Mouse (Mus musculus): ENCODE measurements around the gene Rbm17. TPM values are rescaled to one million over a fixed set of nuclear protein-coding genes. Genes with fewer than 3 reads are reported as not detected.

Gene Rbm17
- polyA plus RNA-seq, 1 experiment: 48.7 TPM

GRCm38 (mm10) chr2:11548508-11548907 is 55.4 kb downstream of the Rbm17 start:
- Histone ChIP-seq H3K4me3 (ENCODE audit: insufficient read depth, low read depth, low read length) (no peak overlapping the region), H3K27ac (ENCODE audit: insufficient read depth, low read depth, low read length) (no peak overlapping the region), H3K4me1 (ENCODE audit: control insufficient read depth, insufficient read depth, low read length) (peaks cover 10% of the 10 kb centered on the region; the same call in 1 of the 2 replicates), H3K36me3 (ENCODE audit: control insufficient read depth, insufficient read depth, low read length) (no peaks in the 10 kb centered on the region), H3K27me3 (replicated peaks; ENCODE audit: control insufficient read depth, insufficient read depth, low read length) (no peaks in the 10 kb centered on the region)
- 86% methylated on average over 10 of the region's 10 CpGs for WGBS
- DNase-seq: no peak
- TF ChIP-seq CTCF (conservative IDR thresholded peaks at IDR 0.05; ENCODE audit: insufficient read depth, insufficient read length, low read depth, low read length): no peak
- no peak for TF ChIP-seq POLR2A (IDR thresholded peaks at IDR 0.05; ENCODE audit: low read depth, low read length)

DNA sequence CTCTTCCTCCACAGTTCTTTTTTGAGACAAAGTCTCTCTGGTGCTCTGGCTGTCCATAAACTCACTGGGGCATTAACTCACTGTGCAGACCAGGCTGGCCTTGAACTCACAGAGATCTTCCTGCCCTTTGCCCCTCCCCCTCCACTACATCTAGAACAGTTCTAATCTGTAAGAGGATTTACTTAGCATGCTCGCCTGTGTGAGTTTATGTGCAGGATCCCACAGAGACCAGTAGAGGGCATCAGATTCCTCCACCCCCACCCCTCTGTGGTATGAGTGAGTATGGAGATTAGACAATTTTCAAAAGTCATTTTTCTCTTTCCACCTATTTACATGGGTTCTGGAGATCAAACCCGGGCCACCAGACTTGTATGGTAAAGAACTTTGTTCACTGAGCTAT is 56.3 kb downstream of the Rbm17 start:
- H3K27me3 ChIP-seq (replicated peaks; ENCODE audit: control insufficient read depth, insufficient read depth, low read length): no peaks in the 10 kb centered on the region
- DNase-seq: peak; percentile 28
- TF ChIP-seq POLR2A (IDR thresholded peaks at IDR 0.05; ENCODE audit: low read depth, low read length) (no peak), CTCF (conservative IDR thresholded peaks at IDR 0.05; ENCODE audit: insufficient read depth, insufficient read length, low read depth, low read length) (peak; percentile 51)
- WGBS: 65% methylated on average over 2 of the region's 2 CpGs
- H3K36me3 ChIP-seq (ENCODE audit: control insufficient read depth, insufficient read depth, low read length): no peaks in the 10 kb centered on the region
- H3K27ac ChIP-seq (ENCODE audit: insufficient read depth, low read depth, low read length): no peak overlapping the region
- no peak overlapping the region for H3K4me3 ChIP-seq (ENCODE audit: insufficient read depth, low read depth, low read length)
- H3K4me1 ChIP-seq (ENCODE audit: control insufficient read depth, insufficient read depth, low read length): peaks cover 10% of the 10 kb centered on the region; the same call in 1 of the 2 replicates

DNA sequence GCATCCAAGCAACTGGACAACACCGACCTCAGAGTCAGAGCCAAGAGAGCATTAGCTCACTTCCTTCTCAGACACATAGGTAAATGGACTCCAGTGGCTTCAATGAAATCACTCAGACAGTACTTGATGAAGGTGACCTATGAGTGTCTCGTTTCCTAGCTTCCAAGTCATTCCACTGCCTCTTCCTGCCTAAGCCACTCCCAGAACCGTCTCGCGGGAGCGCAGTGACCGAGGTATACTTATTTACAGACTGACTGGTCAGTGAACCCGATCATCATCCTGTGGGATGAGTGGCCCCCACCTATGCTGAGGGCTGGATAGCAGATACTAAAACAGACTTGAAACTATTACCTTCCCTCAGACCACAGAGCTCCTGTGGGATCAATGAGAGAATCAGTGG is 57.9 kb downstream of the Rbm17 start:
- Histone ChIP-seq H3K4me3 (ENCODE audit: insufficient read depth, low read depth, low read length) (peak overlapping the region; percentile 30), H3K27ac (ENCODE audit: insufficient read depth, low read depth, low read length) (peak overlapping the region; percentile 81), H3K27me3 (replicated peaks; ENCODE audit: control insufficient read depth, insufficient read depth, low read length) (no peaks in the 10 kb centered on the region), H3K4me1 (ENCODE audit: control insufficient read depth, insufficient read depth, low read length) (peaks cover 10% of the 10 kb centered on the region; the same call in 1 of the 2 replicates), H3K36me3 (ENCODE audit: control insufficient read depth, insufficient read depth, low read length) (no peaks in the 10 kb centered on the region)
- WGBS: 41% methylated on average over 8 of the region's 8 CpGs
- no peak for TF ChIP-seq CTCF (conservative IDR thresholded peaks at IDR 0.05; ENCODE audit: insufficient read depth, insufficient read length, low read depth, low read length)
- TF ChIP-seq POLR2A (IDR thresholded peaks at IDR 0.05; ENCODE audit: low read depth, low read length): peak; percentile 18
- DNase-seq: peak; percentile 85

DNA sequence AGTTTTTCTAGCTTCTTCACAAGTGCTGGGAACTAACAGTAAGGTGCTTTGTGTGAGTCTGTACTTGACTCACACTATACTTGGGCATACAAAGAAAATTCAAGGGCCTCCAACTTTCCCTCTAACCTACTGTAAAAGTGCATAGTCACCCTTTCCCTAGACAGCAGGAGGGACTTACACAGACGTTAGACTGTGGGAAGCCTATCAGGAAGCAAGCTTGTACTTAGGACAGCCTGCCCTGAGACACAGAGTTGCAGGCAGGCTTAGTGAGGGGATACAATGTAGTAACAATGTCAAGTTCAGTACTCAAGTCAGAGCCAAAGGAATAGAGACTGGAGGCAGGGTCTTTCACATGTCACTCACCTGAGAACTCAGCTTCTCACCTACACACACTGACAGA is 58.6 kb downstream of the Rbm17 start:
- TF ChIP-seq CTCF (conservative IDR thresholded peaks at IDR 0.05; ENCODE audit: insufficient read depth, insufficient read length, low read depth, low read length): no peak
- TF ChIP-seq POLR2A (IDR thresholded peaks at IDR 0.05; ENCODE audit: low read depth, low read length): no peak
- Histone ChIP-seq H3K27me3 (replicated peaks; ENCODE audit: control insufficient read depth, insufficient read depth, low read length) (no peaks in the 10 kb centered on the region), H3K36me3 (ENCODE audit: control insufficient read depth, insufficient read depth, low read length) (no peaks in the 10 kb centered on the region), H3K4me3 (ENCODE audit: insufficient read depth, low read depth, low read length) (peak overlapping the region; percentile 30), H3K27ac (ENCODE audit: insufficient read depth, low read depth, low read length) (peak overlapping the region; percentile 81), H3K4me1 (ENCODE audit: control insufficient read depth, insufficient read depth, low read length) (peaks cover 10% of the 10 kb centered on the region; the same call in 1 of the 2 replicates)
- WGBS: 29% methylated on average over 1 of the region's 1 CpGs
- peak; percentile 48 for DNase-seq

DNA sequence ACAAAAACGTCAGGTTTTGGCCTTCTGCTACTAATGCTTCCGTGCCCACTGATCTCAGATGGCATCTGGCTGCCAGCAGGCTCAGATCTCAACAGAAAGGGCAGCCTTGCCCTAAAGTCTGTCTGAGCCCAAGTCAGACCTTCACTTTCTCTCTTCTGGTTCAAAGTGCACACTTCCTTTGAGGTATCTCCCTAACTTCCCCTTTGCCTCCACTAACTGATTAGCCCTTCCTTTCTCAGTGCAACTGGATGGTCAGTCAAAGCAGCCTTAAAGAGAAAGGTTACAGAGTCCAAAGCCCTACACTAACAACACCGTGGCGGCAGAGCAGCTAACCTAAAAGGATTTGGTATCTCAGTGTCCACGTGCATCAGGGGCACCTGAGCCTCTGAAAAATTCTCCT is 59.6 kb downstream of the Rbm17 start:
- no peaks in the 10 kb centered on the region for H3K36me3 ChIP-seq (ENCODE audit: control insufficient read depth, insufficient read depth, low read length)
- H3K27me3 ChIP-seq (replicated peaks; ENCODE audit: control insufficient read depth, insufficient read depth, low read length): no peaks in the 10 kb centered on the region
- H3K4me1 ChIP-seq (ENCODE audit: control insufficient read depth, insufficient read depth, low read length): peaks cover 10% of the 10 kb centered on the region; the same call in 1 of the 2 replicates
- no peak overlapping the region for H3K4me3 ChIP-seq (ENCODE audit: insufficient read depth, low read depth, low read length)
- 0 out of 2 replicates have a peak overlapping the region, but pooled peaks have one; percentile 12 for H3K27ac ChIP-seq (ENCODE audit: insufficient read depth, low read depth, low read length)
- no peak for TF ChIP-seq POLR2A (IDR thresholded peaks at IDR 0.05; ENCODE audit: low read depth, low read length)
- no peak for TF ChIP-seq CTCF (conservative IDR thresholded peaks at IDR 0.05; ENCODE audit: insufficient read depth, insufficient read length, low read depth, low read length)
- DNase-seq: no peak
- 48% methylated on average over 5 of the region's 5 CpGs for WGBS

GRCm38 (mm10) chr2:11543158-11543557 is 60.8 kb downstream of the Rbm17 start:
- TF ChIP-seq POLR2A (IDR thresholded peaks at IDR 0.05; ENCODE audit: low read depth, low read length) (no peak), CTCF (conservative IDR thresholded peaks at IDR 0.05; ENCODE audit: insufficient read depth, insufficient read length, low read depth, low read length) (0 out of 2 replicates have a peak, but pooled peaks have one; percentile 17)
- Histone ChIP-seq H3K27me3 (replicated peaks; ENCODE audit: control insufficient read depth, insufficient read depth, low read length) (no peaks in the 10 kb centered on the region), H3K4me1 (ENCODE audit: control insufficient read depth, insufficient read depth, low read length) (peaks cover 10% of the 10 kb centered on the region; the same call in 1 of the 2 replicates), H3K36me3 (ENCODE audit: control insufficient read depth, insufficient read depth, low read length) (no peaks in the 10 kb centered on the region), H3K27ac (ENCODE audit: insufficient read depth, low read depth, low read length) (no peak overlapping the region), H3K4me3 (ENCODE audit: insufficient read depth, low read depth, low read length) (no peak overlapping the region)
- DNase-seq: no peak
- WGBS: 75% methylated on average over 7 of the region's 7 CpGs

- Histone ChIP-seq H3K36me3 (ENCODE audit: control insufficient read depth, insufficient read depth, low read length) (no peaks in the 10 kb centered on the region), H3K27me3 (replicated peaks; ENCODE audit: control insufficient read depth, insufficient read depth, low read length) (no peaks in the 10 kb centered on the region), H3K4me1 (ENCODE audit: control insufficient read depth, insufficient read depth, low read length) (peaks cover 10% of the 10 kb centered on the region; the same call in 1 of the 2 replicates), H3K4me3 (ENCODE audit: insufficient read depth, low read depth, low read length) (no peak overlapping the region), H3K27ac (ENCODE audit: insufficient read depth, low read depth, low read length) (no peak overlapping the region)
- 80% methylated on average over 1 of the region's 1 CpGs for WGBS
- peak; percentile 81 for DNase-seq
- TF ChIP-seq CTCF (conservative IDR thresholded peaks at IDR 0.05; ENCODE audit: insufficient read depth, insufficient read length, low read depth, low read length) (peak; percentile 87), POLR2A (IDR thresholded peaks at IDR 0.05; ENCODE audit: low read depth, low read length) (no peak)
Observed at GRCm38 (mm10) chr2:11542640-11543039, 61.3 kb downstream of the Rbm17 start.
